Mouse (Mus musculus): ENCODE data around the gene Arhgap10. TPM values are rescaled to one million over a fixed set of nuclear protein-coding genes. Genes with fewer than 3 reads are reported as not detected.

The Arhgap10 gene
- total and polyA plus RNA-seq, 3 experiments: 22.5 to 58.2 (median 51.4) TPM

DNA sequence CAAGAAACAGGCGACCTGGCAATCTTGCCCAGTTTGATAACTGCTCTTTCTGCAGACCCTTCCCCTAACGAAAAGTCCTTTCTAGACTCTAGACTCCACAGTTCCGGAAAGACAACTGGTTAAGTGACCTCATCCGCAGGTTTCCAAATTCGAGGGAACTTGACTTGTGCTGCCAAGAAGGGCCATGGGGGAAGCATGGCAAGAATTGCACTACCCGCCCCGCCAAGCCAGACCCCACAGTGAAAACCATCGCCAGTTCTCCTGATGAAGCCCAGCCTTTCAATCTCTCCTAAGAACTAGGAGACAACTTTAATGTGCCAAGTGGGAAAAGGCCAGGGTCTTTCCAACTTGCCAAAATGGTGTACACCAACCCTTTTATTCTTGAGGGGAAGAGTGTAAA is 2.6 kb downstream of the Arhgap10 start:
- TF ChIP-seq EP300 (IDR thresholded peaks at IDR 0.05; ENCODE audit: insufficient read depth, low read depth, low read length) (no peak), CTCF (IDR thresholded peaks at IDR 0.05) (no peak)
- H3K4me3 ChIP-seq: no peak overlapping the region
- H3K79me2 ChIP-seq (replicated peaks; ENCODE audit: control insufficient read depth, insufficient read depth, low read length): peaks cover 5% of the 10 kb centered on the region; the same call in 1 of the 2 replicates
- H3K9ac ChIP-seq (ENCODE audit: low read depth, low read length): no peak overlapping the region
- 79% methylated on average over 8 of the region's 8 CpGs for WGBS
- no peak overlapping the region for H3K27ac ChIP-seq
- H3K4me1 ChIP-seq (ENCODE audit: control insufficient read depth, insufficient read depth, low read length): peaks cover 7% of the 10 kb centered on the region
- H3K27me3 ChIP-seq (ENCODE audit: control insufficient read depth, insufficient read depth, low read length): no peaks in the 10 kb centered on the region
- DNase-seq: no peak
- H3K36me3 ChIP-seq (ENCODE audit: control insufficient read depth, insufficient read depth, low read length): no peaks in the 10 kb centered on the region
- intact Hi-C loops (cut with DNase I): loop anchor here (5.0 kb wide), 2 partner anchors 38 to 78 kb away; no protein-coding TSS in a partner anchor

DNA sequence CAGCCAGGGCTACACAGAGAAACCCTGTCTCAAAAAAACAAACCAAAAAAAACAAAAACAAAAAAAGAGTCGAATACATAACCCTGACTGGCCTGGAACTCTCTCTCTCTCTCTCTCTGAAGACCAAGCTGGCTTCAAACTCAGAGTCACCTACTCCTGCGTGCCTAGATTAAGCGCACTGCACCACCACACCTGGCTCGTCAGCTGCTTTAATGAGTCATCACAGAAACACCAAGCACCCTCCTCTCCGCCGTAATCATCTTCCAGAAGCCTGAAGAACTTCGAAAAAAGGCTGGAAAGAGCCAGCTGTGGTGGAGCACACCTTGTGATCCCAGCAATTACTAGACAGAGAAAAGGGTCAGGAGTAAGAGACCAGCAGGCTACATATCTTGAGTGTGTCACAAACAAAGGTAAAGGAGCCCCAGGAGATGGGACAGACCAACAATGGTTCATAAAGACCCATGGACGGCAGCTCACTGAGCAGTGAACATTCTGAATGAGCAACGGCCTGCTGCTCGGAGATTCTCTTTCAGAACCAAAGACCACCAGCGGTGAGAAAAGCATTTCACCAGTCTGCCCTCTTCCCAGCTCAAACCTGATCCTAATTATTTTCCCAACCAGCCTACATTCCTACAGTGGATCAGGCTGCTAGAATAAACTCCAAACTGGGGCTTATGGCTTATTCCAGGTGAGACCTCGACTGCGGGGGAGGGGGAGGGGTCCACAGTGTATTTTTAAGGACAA is 5.8 kb downstream of the Arhgap10 start:
- peaks cover 11% of the 10 kb centered on the region for H3K79me2 ChIP-seq (replicated peaks; ENCODE audit: control insufficient read depth, insufficient read depth, low read length)
- no peak for TF ChIP-seq CTCF (IDR thresholded peaks at IDR 0.05)
- TF ChIP-seq EP300 (IDR thresholded peaks at IDR 0.05; ENCODE audit: insufficient read depth, low read depth, low read length): no peak
- TF ChIP-seq POLR2A (IDR thresholded peaks at IDR 0.05; ENCODE audit: insufficient read depth, low read depth, low read length): no peak
- DNase-seq: no peak
- intact Hi-C loops (cut with DNase I): no loop called here
- whole genome bisulfite sequencing: 75% methylated on average over 13 of the region's 13 CpGs
- no peak overlapping the region for H3K4me3 ChIP-seq
- no peaks in the 10 kb centered on the region for H3K27me3 ChIP-seq (ENCODE audit: control insufficient read depth, insufficient read depth, low read length)
- no peak overlapping the region for H3K27ac ChIP-seq
- H3K4me1 ChIP-seq (ENCODE audit: control insufficient read depth, insufficient read depth, low read length): peaks cover 11% of the 10 kb centered on the region
- no peak overlapping the region for H3K9ac ChIP-seq (ENCODE audit: low read depth, low read length)
- no peaks in the 10 kb centered on the region; the same call in 1 of the 2 replicates for H3K36me3 ChIP-seq (ENCODE audit: control insufficient read depth, insufficient read depth, low read length)

DNA sequence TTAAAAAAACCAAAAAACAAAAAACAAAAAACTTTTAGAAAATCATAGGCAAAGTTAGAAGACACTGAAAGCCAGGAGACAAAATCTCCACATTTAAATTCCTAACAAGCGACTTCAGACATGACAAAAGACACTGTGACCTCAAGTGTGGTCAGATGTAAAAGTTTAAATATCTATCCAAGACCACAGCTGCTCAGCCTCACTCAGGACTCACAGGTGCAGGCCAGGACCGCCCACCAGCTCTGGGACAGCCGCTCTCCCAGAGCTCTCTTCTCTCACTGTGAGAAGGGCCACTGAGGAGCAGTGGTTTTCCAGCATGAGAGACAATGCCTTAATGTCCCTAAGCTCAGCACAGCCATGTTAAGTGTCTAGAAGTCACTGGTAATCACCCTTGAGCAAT is 7.3 kb downstream of the Arhgap10 start:
- 86% methylated on average over 3 of the region's 3 CpGs for WGBS
- Histone ChIP-seq H3K79me2 (replicated peaks; ENCODE audit: control insufficient read depth, insufficient read depth, low read length) (peaks cover 13% of the 10 kb centered on the region), H3K36me3 (ENCODE audit: control insufficient read depth, insufficient read depth, low read length) (no peaks in the 10 kb centered on the region; the same call in 1 of the 2 replicates), H3K27ac (no peak overlapping the region), H3K4me3 (no peak overlapping the region), H3K9ac (ENCODE audit: low read depth, low read length) (no peak overlapping the region), H3K27me3 (ENCODE audit: control insufficient read depth, insufficient read depth, low read length) (no peaks in the 10 kb centered on the region), H3K4me1 (ENCODE audit: control insufficient read depth, insufficient read depth, low read length) (peaks cover 9% of the 10 kb centered on the region)
- no peak for DNase-seq
- no peak for TF ChIP-seq CTCF (IDR thresholded peaks at IDR 0.05)
- no peak for TF ChIP-seq POLR2A (IDR thresholded peaks at IDR 0.05; ENCODE audit: insufficient read depth, low read depth, low read length)
- TF ChIP-seq EP300 (IDR thresholded peaks at IDR 0.05; ENCODE audit: insufficient read depth, low read depth, low read length): no peak
- intact Hi-C loops (cut with DNase I): no loop called here

DNA sequence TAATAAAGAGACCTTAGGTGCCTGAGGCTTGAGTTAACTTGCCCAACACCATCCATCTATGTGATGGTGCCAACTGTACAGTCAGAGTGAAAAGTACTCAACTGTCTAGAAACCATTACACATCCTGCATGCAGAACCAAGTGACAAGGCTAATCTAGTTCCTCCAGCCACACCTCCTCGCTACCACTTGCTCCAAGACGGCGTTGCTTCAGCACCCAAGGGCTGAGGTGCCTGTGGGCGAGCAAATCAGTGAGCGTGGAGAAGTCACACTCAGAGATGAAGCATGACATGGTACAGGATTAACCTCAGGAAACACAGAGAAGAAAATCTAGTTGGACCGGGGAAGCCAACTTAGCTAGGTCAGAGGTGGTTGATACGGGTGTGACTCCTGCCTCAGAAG is 8.7 kb downstream of the Arhgap10 start:
- Histone ChIP-seq H3K4me3 (no peak overlapping the region), H3K36me3 (ENCODE audit: control insufficient read depth, insufficient read depth, low read length) (no peaks in the 10 kb centered on the region; the same call in 1 of the 2 replicates), H3K79me2 (replicated peaks; ENCODE audit: control insufficient read depth, insufficient read depth, low read length) (peaks cover 17% of the 10 kb centered on the region), H3K4me1 (ENCODE audit: control insufficient read depth, insufficient read depth, low read length) (peaks cover 9% of the 10 kb centered on the region), H3K9ac (ENCODE audit: low read depth, low read length) (no peak overlapping the region), H3K27ac (no peak overlapping the region), H3K27me3 (ENCODE audit: control insufficient read depth, insufficient read depth, low read length) (no peaks in the 10 kb centered on the region)
- intact Hi-C loops (cut with DNase I): no loop called here
- DNase-seq: no peak
- TF ChIP-seq EP300 (IDR thresholded peaks at IDR 0.05; ENCODE audit: insufficient read depth, low read depth, low read length) (no peak), CTCF (IDR thresholded peaks at IDR 0.05) (no peak), POLR2A (IDR thresholded peaks at IDR 0.05; ENCODE audit: insufficient read depth, low read depth, low read length) (no peak)
- WGBS: 76% methylated on average over 7 of the region's 7 CpGs

- Histone ChIP-seq H3K36me3 (ENCODE audit: control insufficient read depth, insufficient read depth, low read length) (no peaks in the 10 kb centered on the region; the same call in 1 of the 2 replicates), H3K79me2 (replicated peaks; ENCODE audit: control insufficient read depth, insufficient read depth, low read length) (peaks cover 19% of the 10 kb centered on the region), H3K9ac (ENCODE audit: low read depth, low read length) (no peak overlapping the region), H3K27ac (no peak overlapping the region), H3K27me3 (ENCODE audit: control insufficient read depth, insufficient read depth, low read length) (no peaks in the 10 kb centered on the region), H3K4me3 (no peak overlapping the region), H3K4me1 (ENCODE audit: control insufficient read depth, insufficient read depth, low read length) (peaks cover 9% of the 10 kb centered on the region)
- TF ChIP-seq CTCF (IDR thresholded peaks at IDR 0.05): no peak
- TF ChIP-seq EP300 (IDR thresholded peaks at IDR 0.05; ENCODE audit: insufficient read depth, low read depth, low read length): no peak
- TF ChIP-seq POLR2A (IDR thresholded peaks at IDR 0.05; ENCODE audit: insufficient read depth, low read depth, low read length): no peak
- no peak for DNase-seq
- WGBS: 72% methylated on average over 10 of the region's 10 CpGs
- intact Hi-C loops (cut with DNase I): no loop called here
Observed at GRCm38 (mm10) chr8:77507510-77508035, 10.2 kb downstream of the Arhgap10 start.

- Histone ChIP-seq H3K27me3 (ENCODE audit: control insufficient read depth, insufficient read depth, low read length) (no peaks in the 10 kb centered on the region), H3K4me1 (ENCODE audit: control insufficient read depth, insufficient read depth, low read length) (peaks cover 14% of the 10 kb centered on the region), H3K4me3 (no peak overlapping the region), H3K79me2 (replicated peaks; ENCODE audit: control insufficient read depth, insufficient read depth, low read length) (peaks cover 21% of the 10 kb centered on the region), H3K36me3 (ENCODE audit: control insufficient read depth, insufficient read depth, low read length) (no peaks in the 10 kb centered on the region; the same call in 1 of the 2 replicates), H3K9ac (ENCODE audit: low read depth, low read length) (no peak overlapping the region), H3K27ac (no peak overlapping the region)
- no peak for DNase-seq
- WGBS: 53% methylated on average over 7 of the region's 7 CpGs
- no peak for TF ChIP-seq EP300 (IDR thresholded peaks at IDR 0.05; ENCODE audit: insufficient read depth, low read depth, low read length)
- no peak for TF ChIP-seq POLR2A (IDR thresholded peaks at IDR 0.05; ENCODE audit: insufficient read depth, low read depth, low read length)
- TF ChIP-seq CTCF (IDR thresholded peaks at IDR 0.05): no peak
- intact Hi-C loops (cut with DNase I): no loop called here
Observed at GRCm38 (mm10) chr8:77506539-77506938, 11.2 kb downstream of the Arhgap10 start.
